Mouse (Mus musculus): ENCODE measurements around the gene AF366264. TPM values are rescaled to one million over a fixed set of nuclear protein-coding genes. Genes with fewer than 3 reads are reported as not detected.

The AF366264 gene
- polyA plus RNA-seq, 1 experiment from 2014 or later, result not detected

DNA sequence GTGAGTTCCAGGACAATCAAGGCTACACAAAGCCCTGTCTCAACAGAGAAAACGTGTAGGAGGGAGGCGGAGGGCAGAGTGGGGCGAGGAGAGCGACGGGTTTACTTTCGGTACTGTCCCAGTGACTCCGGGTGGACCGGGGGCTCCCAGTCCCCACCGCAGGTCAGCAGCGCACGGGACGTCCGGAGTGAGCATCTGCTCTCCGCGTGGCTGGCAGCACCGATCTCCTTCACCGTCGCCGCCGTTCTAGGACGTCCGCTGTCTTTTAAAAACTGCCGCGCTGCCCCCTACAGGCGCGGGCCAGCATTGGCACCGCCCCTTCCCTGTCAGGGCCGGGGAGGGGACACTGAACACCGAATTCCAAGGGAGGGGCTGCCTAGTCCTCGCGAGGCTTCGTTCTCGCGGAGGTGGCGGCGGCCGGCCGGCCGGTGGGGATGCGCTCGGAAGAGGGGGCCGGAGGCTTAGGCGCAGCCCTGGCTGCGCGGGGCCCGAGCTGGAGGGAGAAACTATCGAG, 52.9 kb downstream of the AF366264 start, which contains the start of gene Upf3a:
Gene Upf3a (plus strand): TSS at position 366 of the 514 bp plus-strand sequence.
- DNase-seq (ENCODE audit: low spot score), result peak; percentile 96
- H3K9ac ChIP-seq, result peak within 1 kb of the TSS; percentile 81
- ATAC-seq (ENCODE audit: low FRiP score), result peak; percentile 97
- peak within 1 kb of the TSS; percentile 90 for H3K4me2 ChIP-seq (replicated peaks)
- peak within 1 kb of the TSS; percentile 96 for H3K27ac ChIP-seq
- H3K27me3 ChIP-seq (ENCODE audit: control insufficient read depth, insufficient read depth, low read length), result no peaks in the 10 kb centered on the region
- under 1% methylated on average over 47 of the region's 47 CpGs for WGBS
- H3K9me3 ChIP-seq (ENCODE audit: control insufficient read depth, low read length), result no peaks in the 10 kb centered on the region
- H3K4me1 ChIP-seq (replicated peaks; ENCODE audit: control insufficient read depth, insufficient read depth, low read length), result peaks cover 17% of the 10 kb centered on the region
- H3K4me3 ChIP-seq (replicated peaks; ENCODE audit: low read length), result peak within 1 kb of the TSS; percentile 48
- H3K36me3 ChIP-seq (replicated peaks; ENCODE audit: control insufficient read depth, insufficient read depth), result peaks cover 37% of the 10 kb centered on the region

Other genes starting within 250 kb of the AF366264 start
- gene Rasa3, start 160.8 kb downstream of the AF366264 start, polyA plus RNA-seq (2014; fragmentation: Nextera tagmentation; extraction: Ambion mirVana), result 32.6 and 37.3 TPM in 2 replicates
- 0.73 and 1.7 TPM in 2 replicates for gene Cfap97d2, start 132.5 kb downstream of the AF366264 start, polyA plus RNA-seq (2014; fragmentation: Nextera tagmentation; extraction: Ambion mirVana)
- 173 and 180 TPM in 2 replicates for gene Cdc16, start 80.7 kb downstream of the AF366264 start, polyA plus RNA-seq (2014; fragmentation: Nextera tagmentation; extraction: Ambion mirVana)
- gene Upf3a, start 52.8 kb downstream of the AF366264 start, polyA plus RNA-seq (2014; fragmentation: Nextera tagmentation; extraction: Ambion mirVana), result 35.4 and 36.3 TPM in 2 replicates
- gene Champ1, start 31.3 kb upstream of the AF366264 start, polyA plus RNA-seq (2014; fragmentation: Nextera tagmentation; extraction: Ambion mirVana), result 53.6 and 60.4 TPM in 2 replicates
- gene Coprs, start 51.9 kb upstream of the AF366264 start, polyA plus RNA-seq (2014; fragmentation: Nextera tagmentation; extraction: Ambion mirVana), result 144 and 149 TPM in 2 replicates